16 mouse cellular contexts compared by ENCODE assay signal in the genomic region with DNA sequence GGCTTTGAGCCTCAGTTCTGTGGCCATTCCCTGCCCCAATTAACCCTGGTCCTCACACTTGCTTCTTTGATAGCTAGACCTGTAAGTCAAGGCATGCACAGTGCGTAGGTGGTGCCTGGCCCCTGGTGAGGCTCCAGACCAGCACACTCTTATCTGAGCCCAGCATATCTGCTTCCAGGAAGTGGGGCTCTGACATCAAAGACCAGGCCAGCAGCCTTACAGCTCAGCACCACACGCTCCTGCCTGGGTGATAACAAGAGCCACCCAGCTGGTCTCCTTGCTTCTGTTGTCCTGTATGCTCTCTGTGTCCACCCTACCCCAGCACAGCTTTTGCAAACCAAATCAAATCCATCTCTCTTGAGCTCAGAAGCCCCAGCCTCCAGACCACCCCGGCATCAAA. TPM values are rescaled to one million over a fixed set of nuclear protein-coding genes. Genes with fewer than 3 reads are reported as not detected.
DNase-seq lines count a peak whose midpoint lies in the region; ATAC-seq lines count a peak whose summit lies in the region.
"Had no signal": no experiment of that assay in that cellular context is flagged by ENCODE, and none has a peak within 500 bp of the region (broad histone marks: within the 10 kb centered on the region; RNA-seq: fewer than 3 reads in every experiment).

No protein-coding gene starts in this region.

- H3K9me3 ChIP-seq in kidney, embryonic 15.5 days (replicated peaks), result no peaks in the 10 kb centered on the region
- H3K9me3 ChIP-seq in liver, embryonic 11.5 days (ENCODE audit: control insufficient read depth, low read length), result no peaks in the 10 kb centered on the region
- H3K9me3 ChIP-seq in stomach, embryonic 14.5 days (ENCODE audit: control insufficient read depth, low read depth, low read length), result no peaks in the 10 kb centered on the region
- H3K9me3 ChIP-seq: limb, embryonic 15.5 days; midbrain, embryonic 13.5 days had no signal

- H3K4me3 ChIP-seq in kidney, embryonic 15.5 days (replicated peaks), result no peak overlapping the region
- H3K4me3 ChIP-seq in liver, embryonic 11.5 days (ENCODE audit: low read depth, low read length), result no peak overlapping the region
- no peak overlapping the region for H3K4me3 ChIP-seq in stomach, embryonic 14.5 days (ENCODE audit: low read depth, low read length)
- H3K4me3 ChIP-seq: limb, embryonic 15.5 days; midbrain, embryonic 13.5 days had no signal

- H3K4me1 ChIP-seq in kidney, embryonic 15.5 days, result peaks cover 23% of the 10 kb centered on the region
- peaks cover 71% of the 10 kb centered on the region for H3K4me1 ChIP-seq in liver, embryonic 11.5 days (replicated peaks; ENCODE audit: control insufficient read depth, insufficient read depth, low read length)
- H3K4me1 ChIP-seq in stomach, embryonic 14.5 days (ENCODE audit: control insufficient read depth, insufficient read depth, low read length), result no peaks in the 10 kb centered on the region
- H3K4me1 ChIP-seq: limb, embryonic 15.5 days; midbrain, embryonic 13.5 days had no signal

- peak; percentile 73 for ATAC-seq in kidney, embryonic 15.5 days (replicated peaks; ENCODE audit: low FRiP score)
- peak; percentile 72 for ATAC-seq in erythroblast, adult 5-6 weeks (replicated peaks; ENCODE audit: low FRiP score, poor library complexity, severe bottlenecking)
- ATAC-seq in liver, embryonic 11.5 days (replicated peaks; ENCODE audit: low FRiP score), result peak; percentile 93
- peak; percentile 88; the same call in 1 of the 2 replicates for ATAC-seq in stomach, embryonic 14.5 days (ENCODE audit: insufficient number of reproducible peaks, insufficient read depth, low FRiP score, low read depth)
- ATAC-seq: midbrain, embryonic 13.5 days had no signal

- no peak overlapping the region for H3K9ac ChIP-seq in kidney, embryonic 15.5 days
- H3K9ac ChIP-seq in liver, embryonic 11.5 days (ENCODE audit: low read depth, low read length), result peak overlapping the region; percentile 62
- no peak overlapping the region for H3K9ac ChIP-seq in stomach, embryonic 14.5 days (replicated peaks; ENCODE audit: low read depth, low read length)
- H3K9ac ChIP-seq: limb, embryonic 15.5 days; midbrain, embryonic 13.5 days had no signal

- H3K36me3 ChIP-seq in kidney, embryonic 15.5 days, result no peaks in the 10 kb centered on the region
- H3K36me3 ChIP-seq in liver, embryonic 11.5 days (ENCODE audit: control insufficient read depth, insufficient read depth, low read length), result no peaks in the 10 kb centered on the region
- H3K36me3 ChIP-seq in stomach, embryonic 14.5 days (ENCODE audit: control insufficient read depth, insufficient read depth, low read length), result no peaks in the 10 kb centered on the region
- H3K36me3 ChIP-seq: limb, embryonic 15.5 days; midbrain, embryonic 13.5 days had no signal

- H3K27me3 ChIP-seq in kidney, embryonic 15.5 days, result peaks cover 9% of the 10 kb centered on the region; the same call in 1 of the 2 replicates
- H3K27me3 ChIP-seq in liver, embryonic 11.5 days (replicated peaks; ENCODE audit: control insufficient read depth, insufficient read depth, low read length), result no peaks in the 10 kb centered on the region
- H3K27me3 ChIP-seq in stomach, embryonic 14.5 days (ENCODE audit: control insufficient read depth, insufficient read depth, low read length), result no peaks in the 10 kb centered on the region
- H3K27me3 ChIP-seq: midbrain, embryonic 13.5 days had no signal

- no peak for DNase-seq in kidney, postnatal 14 days
- DNase-seq in liver, embryonic 11.5 days (ENCODE audit: low spot score), result peak; percentile 72
- DNase-seq in neural tube, embryonic 10.5 days (ENCODE audit: extremely low spot score, low spot score), result no peak
- no peak for DNase-seq in gastrocnemius, postnatal 25 days
- no peak for DNase-seq in layer of hippocampus, adult 9-10 months (ENCODE audit: low spot score)
- DNase-seq: cerebellum, adult 11-12 months; kidney, adult 11 months; thymus, postnatal 4 days had no signal

- 0 out of 2 replicates have a peak overlapping the region, but pooled peaks have one; percentile 18 for H3K27ac ChIP-seq in kidney, embryonic 15.5 days
- H3K27ac ChIP-seq in liver, embryonic 11.5 days (ENCODE audit: low read depth, low read length), result peak overlapping the region; percentile 96
- H3K27ac ChIP-seq in stomach, embryonic 14.5 days (ENCODE audit: low read length), result no peak overlapping the region
- H3K27ac ChIP-seq: limb, embryonic 15.5 days; midbrain, embryonic 13.5 days had no signal

- WGBS in kidney, embryonic 15.5 days, result 43% methylated on average over 3 of the region's 3 CpGs
- WGBS in liver, embryonic 11.5 days, result 13% methylated on average over 3 of the region's 3 CpGs
- 41% methylated on average over 3 of the region's 3 CpGs for WGBS in stomach, embryonic 14.5 days

- no peak overlapping the region for H3K4me2 ChIP-seq in kidney, embryonic 15.5 days
- H3K4me2 ChIP-seq in liver, embryonic 11.5 days, result peak overlapping the region; percentile 59
- H3K4me2 ChIP-seq in stomach, embryonic 14.5 days (replicated peaks; ENCODE audit: low read depth, low read length), result no peak overlapping the region
- H3K4me2 ChIP-seq: limb, embryonic 15.5 days; midbrain, embryonic 13.5 days had no signal

RNA-seq across cellular contexts. Expression of a gene that starts 34.8 kb away (rescaled TPM):
- 42.1 and 47.8 TPM in 2 replicates for polyA plus RNA-seq in kidney, embryonic 15.5 days (2015; fragmentation: Nextera tagmentation; extraction: Ambion mirVana)
- not detected in 2 replicates for total RNA-seq in erythroblast, adult 5-6 weeks (2015; ENCODE audit: low replicate concordance)
- not detected in 2 replicates for total RNA-seq in erythroblast, adult 5-6 weeks (2017; ENCODE audit: low replicate concordance)
- 10.2 and 13.2 TPM in 2 replicates for polyA plus RNA-seq in liver, embryonic 11.5 days (2014; fragmentation: Nextera tagmentation; extraction: Ambion mirVana)
- polyA plus RNA-seq in stomach, embryonic 14.5 days (2014; fragmentation: Nextera tagmentation; extraction: Ambion mirVana), result 65.0 and 69.8 TPM in 2 replicates
- 1 to 10 TPM; 2.1 to 3.5 TPM for total RNA-seq in gastrocnemius, postnatal 25 days (2021)
- total RNA-seq: neutrophil, adult 5-6 weeks had no signal

RNA-seq across cellular contexts. Expression of a gene that starts 51.3 kb away (rescaled TPM):
- 0.36 and 0.53 TPM in 2 replicates for polyA plus RNA-seq in kidney, embryonic 15.5 days (2015; fragmentation: Nextera tagmentation; extraction: Ambion mirVana)
- total RNA-seq in erythroblast, adult 5-6 weeks (2015; ENCODE audit: low replicate concordance), result 1.7 and 2.3 TPM in 2 replicates
- total RNA-seq in erythroblast, adult 5-6 weeks (2017; ENCODE audit: low replicate concordance), result 1.0 TPM in 1 of 2 replicates, not detected in the other
- polyA plus RNA-seq in liver, embryonic 11.5 days (2014; fragmentation: Nextera tagmentation; extraction: Ambion mirVana), result 0.21 and 0.35 TPM in 2 replicates
- polyA plus RNA-seq in stomach, embryonic 14.5 days (2014; fragmentation: Nextera tagmentation; extraction: Ambion mirVana), result not detected in 2 replicates
- total RNA-seq in gastrocnemius, postnatal 25 days (2021), result not detected
- total RNA-seq: gastrocnemius, postnatal 4 days; layer of hippocampus, postnatal 10 days had no signal
